ENCODE assay signal across 24 mouse cellular contexts in the genomic region with DNA sequence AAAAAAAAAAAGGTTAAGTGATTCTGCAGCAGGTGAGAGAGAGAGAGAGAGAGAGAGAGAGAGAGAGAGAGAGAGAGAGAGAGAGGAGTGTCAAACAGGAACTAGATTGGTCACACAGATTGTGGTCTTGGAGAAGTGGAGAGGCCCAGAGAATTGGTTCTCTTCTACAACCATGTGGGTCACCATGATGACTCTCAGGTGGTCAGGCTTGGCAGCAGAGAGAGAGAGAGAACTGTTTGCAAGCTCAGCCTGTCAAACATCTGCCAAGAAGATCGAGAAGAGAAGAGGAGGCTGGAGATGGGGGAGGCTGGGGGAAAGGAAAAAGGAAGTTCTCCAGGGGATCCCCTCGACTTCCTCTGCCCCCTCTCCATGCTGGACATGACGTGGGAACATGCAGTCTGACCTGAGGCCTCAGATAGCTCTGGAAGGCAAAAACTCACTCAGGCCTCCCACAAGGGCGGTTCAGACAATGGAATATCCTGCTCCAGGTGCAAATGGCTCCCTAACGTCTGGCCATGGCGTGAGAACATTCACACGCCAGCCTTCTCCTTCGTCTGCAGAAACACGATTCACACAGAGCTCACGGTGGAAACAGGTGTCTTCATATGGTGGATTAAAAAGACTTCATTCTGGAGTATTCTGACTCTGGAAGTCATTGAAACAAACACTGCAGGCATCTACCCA. TPM values are rescaled to one million over a fixed set of nuclear protein-coding genes. Genes with fewer than 3 reads are reported as not detected.
DNase-seq lines count a peak whose midpoint lies in the region; ATAC-seq and TF ChIP-seq lines count a peak whose summit lies in the region.
"Had no signal": no experiment of that assay in that cellular context is flagged by ENCODE, and none has a peak within 500 bp of the region (broad histone marks: within the 10 kb centered on the region; RNA-seq: fewer than 3 reads in every experiment).

No protein-coding gene starts in this region.

- 57% methylated on average over 10 of the region's 10 CpGs for WGBS in heart, postnatal 0 days

- no peak for ATAC-seq in heart, postnatal 0 days (ENCODE audit: insufficient read depth, low read depth)
- ATAC-seq in hematopoietic stem cell, adult 5-6 weeks (replicated peaks in 1 of 2; ENCODE audit: insufficient read depth in 1 of 2, low FRiP score in 2 of 2, low TSS enrichment in 1 of 2, low read depth in 1 of 2, poor library complexity in 2 of 2, severe bottlenecking in 2 of 2), result peak; percentile 13 to 46; a peak in 2 of 4 replicates
- ATAC-seq: forebrain, embryonic 16.5 days; intestine, postnatal 0 days; lung, postnatal 0 days had no signal

- H3K9ac ChIP-seq in heart, postnatal 0 days (replicated peaks; ENCODE audit: low read depth, low read length), result no peak overlapping the region
- H3K9ac ChIP-seq: hindbrain, embryonic 12.5 days; liver, embryonic 15.5 days had no signal

- no peak overlapping the region for H3K4me3 ChIP-seq in heart, postnatal 0 days (ENCODE audit: low read depth, low read length)
- H3K4me3 ChIP-seq: embryonic facial prominence, embryonic 10.5 days; hindbrain, embryonic 12.5 days; layer of hippocampus, adult 2 months; liver, embryonic 15.5 days had no signal

- TF ChIP-seq CTCF in heart, postnatal 0 days (IDR thresholded peaks at IDR 0.05; ENCODE audit: low read depth), result no peak

- 0 out of 2 replicates have a peak, but pooled peaks cover 2% of the 10 kb centered on the region for H3K4me1 ChIP-seq in heart, postnatal 0 days (ENCODE audit: control insufficient read depth, insufficient read depth)
- H3K4me1 ChIP-seq: hindbrain, embryonic 12.5 days; liver, embryonic 15.5 days had no signal

- no peaks in the 10 kb centered on the region for H3K27me3 ChIP-seq in heart, postnatal 0 days (ENCODE audit: control insufficient read depth, insufficient read depth, low read length)
- H3K27me3 ChIP-seq: hindbrain, embryonic 12.5 days; liver, embryonic 15.5 days had no signal

- TF ChIP-seq EP300 in heart, postnatal 0 days (IDR thresholded peaks at IDR 0.05; ENCODE audit: low read depth), result no peak

- no peak for DNase-seq in heart, postnatal 0 days (ENCODE audit: low spot score)
- DNase-seq in heart, postnatal 36 days, result no peak
- DNase-seq in ES-CJ7 (ENCODE audit: low read depth, low spot score), result peak; percentile 39
- DNase-seq in cerebellum, postnatal 4 days (ENCODE audit: low spot score in 2 of 2), result no peak
- DNase-seq in lung, postnatal 10 days, result no peak
- no peak for DNase-seq in adrenal gland, adult 18-20 months (ENCODE audit: low spot score in 2 of 2)
- DNase-seq: cerebellum, adult 18-20 months; cerebellum, postnatal 25 days; gastrocnemius, postnatal 25 days; kidney, postnatal 25 days; liver; midbrain, embryonic 14.5 days; thymus, adult 2 months; thymus, postnatal 4 days had no signal

- no peaks in the 10 kb centered on the region for H3K9me3 ChIP-seq in heart, postnatal 0 days (replicated peaks; ENCODE audit: control insufficient read depth, low read length)
- H3K9me3 ChIP-seq: embryonic facial prominence, embryonic 10.5 days; hindbrain, embryonic 12.5 days; liver, embryonic 15.5 days had no signal

- H3K27ac ChIP-seq in heart, postnatal 0 days (ENCODE audit: low read depth), result 0 out of 2 replicates have a peak overlapping the region, but pooled peaks have one; percentile 11
- H3K27ac ChIP-seq: embryonic facial prominence, embryonic 10.5 days; hindbrain, embryonic 12.5 days; layer of hippocampus, adult 2 months; liver, embryonic 15.5 days had no signal

- no peak overlapping the region for H3K4me2 ChIP-seq in heart, postnatal 0 days (ENCODE audit: low read depth, low read length)
- H3K4me2 ChIP-seq: hindbrain, embryonic 12.5 days; liver, embryonic 15.5 days had no signal

- no peaks in the 10 kb centered on the region for H3K36me3 ChIP-seq in heart, postnatal 0 days (replicated peaks; ENCODE audit: control insufficient read depth, insufficient read depth, low read length)
- H3K36me3 ChIP-seq: embryonic facial prominence, embryonic 10.5 days; hindbrain, embryonic 12.5 days; liver, embryonic 15.5 days had no signal

- intact Hi-C loops in heart, postnatal 36 days (cut with DNase I), result loop anchor here (2.0 to 5.0 kb wide), 2 partner anchors 66 to 127 kb away; no protein-coding TSS in a partner anchor

RNA-seq across cellular contexts. Expression of gene Ppp1r36, which starts 56.4 kb away (rescaled TPM):
- not detected in 2 replicates for total RNA-seq in heart, postnatal 0 days (2014; rRNA removed; ENCODE audit: low replicate concordance)
- 1.5 and 1.7 TPM in 2 replicates for polyA plus RNA-seq in heart, postnatal 0 days (2015; fragmentation: Nextera tagmentation; extraction: Ambion mirVana)
- total RNA-seq in heart, postnatal 36 days (2021), result not detected
- total RNA-seq in hematopoietic stem cell, adult 5-6 weeks (2017), result 0.94 and 2.5 TPM in 2 replicates
- under 1 TPM; 0.27 to 0.32 TPM for total RNA-seq in adrenal gland, adult 18-20 months (2021)
- total RNA-seq: gastrocnemius, postnatal 25 days had no signal
- polyA plus RNA-seq: C2C12; small intestine, adult 2 months; thymus, adult 2 months had no signal

RNA-seq across cellular contexts. Expression of gene Plekhg3, which starts 57.0 kb away (rescaled TPM):
- total RNA-seq in heart, postnatal 0 days (2014; rRNA removed; ENCODE audit: low replicate concordance), result 17.7 and 21.7 TPM in 2 replicates
- polyA plus RNA-seq in heart, postnatal 0 days (2015; fragmentation: Nextera tagmentation; extraction: Ambion mirVana), result 3.7 TPM in 2 replicates
- total RNA-seq in heart, postnatal 36 days (2021), result 10 to 100 TPM; 13.2 to 15.2 TPM
- 9.6 and 12.3 TPM in 2 replicates for total RNA-seq in hematopoietic stem cell, adult 5-6 weeks (2017)
- total RNA-seq in adrenal gland, adult 18-20 months (2021), result 10 to 100 TPM in 1 of 2 experiments, 1 to 10 TPM in 1; 8.6 to 11.9 TPM
